Mouse (Mus musculus) kidney, adult 2 months (tissue): ENCODE data around the gene Olfr125. TPM values are rescaled to one million over a fixed set of nuclear protein-coding genes. Genes with fewer than 3 reads are reported as not detected.

Source experiments
- DNase-seq: peaks from one replicate; pipeline ENCODE4 v3.0.0; 2021
- H3K27ac ChIP-seq: fragments of 200-500 bp; 2 replicates; pipeline ENCODE4 v1.5.1; 2012; ENCODE audit warnings: low read depth, low read length, control low read depth, inconsistent platforms; ENCODE audit not compliant: insufficient read depth
- H3K27me3 ChIP-seq: fragments of 200-500 bp; replicated peaks from 2 replicates; pipeline ENCODE4 v1.6.1; 2012; ENCODE audit warnings: mild to moderate bottlenecking, moderate library complexity, low read length, inconsistent platforms; ENCODE audit not compliant: control insufficient read depth, insufficient read depth
- H3K36me3 ChIP-seq: fragments of 200-500 bp; 2 replicates; pipeline ENCODE4 v1.6.1; 2012; ENCODE audit warnings: mild to moderate bottlenecking, moderate library complexity, low read length, inconsistent platforms; ENCODE audit not compliant: control insufficient read depth, insufficient read depth
- H3K4me1 ChIP-seq: fragments of 200-500 bp; 2 replicates; pipeline ENCODE4 v1.6.1; 2011; ENCODE audit warnings: low read length; ENCODE audit not compliant: control insufficient read depth, insufficient read depth
- H3K4me3 ChIP-seq: fragments of 200-500 bp; 2 replicates; pipeline ENCODE4 v1.5.1; 2011; ENCODE audit warnings: mild to moderate bottlenecking, low read depth, low read length, control low read depth; ENCODE audit not compliant: insufficient read depth
- CTCF ChIP-seq: fragments of 200-500 bp; conservative IDR thresholded peaks from 2 replicates; pipeline ENCODE4 v1.5.1; 2011; ENCODE audit warnings: low read depth, mild to moderate bottlenecking, control low read depth, low read length, moderate library complexity, mixed read lengths; ENCODE audit not compliant: insufficient read depth, insufficient read length
- POLR2A ChIP-seq: fragments of 200-500 bp; IDR thresholded peaks from one replicate; pipeline ENCODE4 v1.6.1; 2011; ENCODE audit warnings: low read depth, low read length, control low read depth
- WGBS: fragments of 180-500 bp; shearing (Covaris S2); methylation state at CpG from one replicate; pipeline ENCODE4 v1.1.7; 2018; 5-methylcytosine and 5-hydroxymethylcytosine counted together
- polyA plus RNA-seq: library from polyadenylated mRNA; depleted of rRNA; stranded (reverse); fragments of >200 nt; gene quantifications from 2 replicates; pipeline ENCODE4 v1.2.3, GENCODE M21; 2012; rRNA removed

The Olfr125 gene
- not detected in 2 replicates for polyA plus RNA-seq

- H3K27me3 ChIP-seq, result no peaks in the 10 kb centered on the region
- H3K36me3 ChIP-seq, result no peaks in the 10 kb centered on the region
- no peak for TF ChIP-seq POLR2A
- no peak for TF ChIP-seq CTCF
- H3K4me3 ChIP-seq, result no peak within 1 kb of the TSS
- no peak for DNase-seq
- no peaks in the 10 kb centered on the region for H3K4me1 ChIP-seq
- no peak within 1 kb of the TSS for H3K27ac ChIP-seq
These were observed at the start of gene Olfr125 for GRCm38 (mm10) chr17:37832649-37833048. Gene Olfr125 (plus strand): TSS chr17:37832949.

DNA sequence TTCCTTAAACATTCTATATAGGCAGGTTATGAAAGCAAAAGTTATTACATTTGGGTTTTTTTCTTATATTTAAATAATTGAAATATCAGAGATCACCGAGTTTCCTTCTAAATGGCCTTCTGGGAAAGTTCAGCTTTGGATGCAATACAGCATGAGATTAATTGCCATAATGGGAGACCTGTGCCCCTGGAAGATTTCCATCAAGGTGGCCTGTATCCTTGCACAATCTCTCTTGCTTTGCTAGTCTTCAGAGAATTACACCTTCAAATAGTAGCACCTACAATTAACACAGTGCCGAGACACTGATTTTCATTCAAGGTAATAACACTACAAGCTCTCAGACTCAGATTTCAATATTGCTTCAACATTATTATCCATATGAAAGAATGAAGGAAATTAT lies 39.5 kb upstream of the Olfr125 start, which contains the start of gene Olfr123:
Olfr123 (plus strand) TSS at position 301 of the 400 bp plus-strand sequence.
- DNase-seq, result no peak

GRCm38 (mm10) chr17:37799588-37799987 lies 33.2 kb upstream of the Olfr125 start, which contains the start of gene Olfr124:
Gene Olfr124 (plus strand): TSS chr17:37799888.
- Histone ChIP-seq H3K36me3 (no peaks in the 10 kb centered on the region), H3K4me1 (no peaks in the 10 kb centered on the region), H3K4me3 (no peak within 1 kb of the TSS), H3K27ac (no peak within 1 kb of the TSS), H3K27me3 (no peaks in the 10 kb centered on the region)
- WGBS, result 78% methylated on average over 3 of the region's 3 CpGs
- no peak for DNase-seq
- TF ChIP-seq POLR2A (no peak), CTCF (no peak)

More for the DNA sequence above, 39.5 kb upstream of the Olfr125 start, which contains the start of gene Olfr123:
- Histone ChIP-seq H3K27ac (no peak within 1 kb of the TSS), H3K4me3 (no peak within 1 kb of the TSS), H3K36me3 (no peaks in the 10 kb centered on the region), H3K4me1 (no peaks in the 10 kb centered on the region), H3K27me3 (no peaks in the 10 kb centered on the region)
- TF ChIP-seq CTCF (no peak), POLR2A (no peak)
- WGBS, result 95% methylated on average over 2 of the region's 2 CpGs

- no peaks in the 10 kb centered on the region for H3K36me3 ChIP-seq
- no peak for TF ChIP-seq CTCF
- no peak for TF ChIP-seq POLR2A
- DNase-seq, result no peak
These were observed 14.4 kb downstream of the Olfr125 start, which contains the start of gene Olfr126 for GRCm38 (mm10) chr17:37847183-37847582. Gene Olfr126 (plus strand): TSS chr17:37847483.

GRCm38 (mm10) chr17:37863901-37864300 lies 31.2 kb downstream of the Olfr125 start:
- H3K4me3 ChIP-seq, result no peak overlapping the region
- TF ChIP-seq CTCF (no peak), POLR2A (no peak)
- H3K36me3 ChIP-seq, result no peaks in the 10 kb centered on the region
- 62% methylated on average over 2 of the region's 2 CpGs for WGBS
- H3K4me1 ChIP-seq, result no peaks in the 10 kb centered on the region
- no peaks in the 10 kb centered on the region for H3K27me3 ChIP-seq
- no peak overlapping the region for H3K27ac ChIP-seq
- DNase-seq, result no peak

More at GRCm38 (mm10) chr17:37847183-37847582, 14.4 kb downstream of the Olfr125 start, which contains the start of gene Olfr126:
- H3K4me1 ChIP-seq, result no peaks in the 10 kb centered on the region
- no peak within 1 kb of the TSS for H3K4me3 ChIP-seq
- no peak within 1 kb of the TSS for H3K27ac ChIP-seq
- no peaks in the 10 kb centered on the region for H3K27me3 ChIP-seq

DNA sequence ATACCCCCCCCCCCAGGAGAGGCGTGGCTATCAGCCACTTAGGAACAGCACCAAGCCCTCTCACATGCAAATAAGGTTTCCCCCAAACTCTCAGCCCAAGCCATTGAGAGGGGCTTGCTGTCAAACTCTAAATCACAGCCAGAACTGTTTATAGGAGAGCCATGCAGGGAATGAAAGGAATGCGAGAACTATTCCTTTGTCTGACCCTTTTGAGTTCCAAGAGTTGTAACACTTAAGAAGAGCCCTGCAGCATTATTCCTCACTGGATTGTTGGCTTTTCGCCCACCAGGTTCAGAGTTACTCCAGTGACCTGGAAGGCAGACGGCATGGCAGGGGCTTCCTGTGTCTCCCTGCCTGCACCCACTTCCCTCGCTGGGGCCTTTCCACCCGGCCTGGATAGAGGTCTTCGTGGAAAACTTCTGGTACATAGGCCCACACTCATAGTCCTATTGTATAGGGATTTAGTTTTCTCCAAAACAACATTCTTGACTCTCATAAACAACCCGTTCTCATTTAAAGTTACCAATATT lies 37.0 kb downstream of the Olfr125 start:
- DNase-seq, result no peak
- Histone ChIP-seq H3K27ac (no peak overlapping the region), H3K4me3 (no peak overlapping the region), H3K4me1 (no peaks in the 10 kb centered on the region), H3K27me3 (no peaks in the 10 kb centered on the region), H3K36me3 (no peaks in the 10 kb centered on the region)
- WGBS, result 20% methylated on average over 8 of the region's 8 CpGs
- no peak for TF ChIP-seq POLR2A
- TF ChIP-seq CTCF, result no peak

GRCm38 (mm10) chr17:37873830-37874229 lies 41.1 kb downstream of the Olfr125 start:
- DNase-seq, result no peak
- no peak for TF ChIP-seq POLR2A
- TF ChIP-seq CTCF, result no peak
- Histone ChIP-seq H3K36me3 (no peaks in the 10 kb centered on the region), H3K4me3 (no peak overlapping the region), H3K4me1 (no peaks in the 10 kb centered on the region), H3K27me3 (no peaks in the 10 kb centered on the region), H3K27ac (no peak overlapping the region)
- WGBS, result 81% methylated on average over 3 of the region's 3 CpGs

Other genes with a start within 250 kb of the Olfr125 start
- gene Olfr114, start 240.2 kb upstream of the Olfr125 start, polyA plus RNA-seq, result not detected in 2 replicates
- not detected in 2 replicates for gene Olfr115, start 205.8 kb upstream of the Olfr125 start, polyA plus RNA-seq
- gene Olfr116, start 205.8 kb upstream of the Olfr125 start, polyA plus RNA-seq, result not detected in 2 replicates
- gene Olfr117, start 169.2 kb upstream of the Olfr125 start, polyA plus RNA-seq, result not detected in 2 replicates
- gene Olfr118, start 166.0 kb upstream of the Olfr125 start, polyA plus RNA-seq, result not detected in 2 replicates
- not detected in 2 replicates for gene Olfr119, start 136.4 kb upstream of the Olfr125 start, polyA plus RNA-seq
- not detected in 2 replicates for gene Olfr120, start 111.1 kb upstream of the Olfr125 start, polyA plus RNA-seq
- not detected in 2 replicates for gene Olfr121, start 84.1 kb upstream of the Olfr125 start, polyA plus RNA-seq
- gene Olfr122, start 64.3 kb upstream of the Olfr125 start, polyA plus RNA-seq, result not detected in 2 replicates
- gene Olfr123, start 39.4 kb upstream of the Olfr125 start, polyA plus RNA-seq, result not detected in 2 replicates
- gene Olfr124, start 33.1 kb upstream of the Olfr125 start, polyA plus RNA-seq, result not detected in 2 replicates
- gene Olfr126, start 14.5 kb downstream of the Olfr125 start, polyA plus RNA-seq, result not detected in 2 replicates
- not detected in 2 replicates for gene Olfr127, start 67.5 kb downstream of the Olfr125 start, polyA plus RNA-seq
- not detected in 2 replicates for gene Olfr128, start 87.6 kb downstream of the Olfr125 start, polyA plus RNA-seq
- not detected in 2 replicates for gene Olfr761, start 120.1 kb downstream of the Olfr125 start, polyA plus RNA-seq
- gene Olfr129, start 227.1 kb downstream of the Olfr125 start, polyA plus RNA-seq, result not detected in 2 replicates
- not detected in 2 replicates for gene Olfr130, start 231.0 kb downstream of the Olfr125 start, polyA plus RNA-seq